Mouse (Mus musculus) gastrocnemius, adult 2 months (tissue): Measurements from ENCODE around the gene Rexo5. TPM values are rescaled to one million over a fixed set of nuclear protein-coding genes. Genes with fewer than 3 reads are reported as not detected.

Source experiments
- DNase-seq: peaks from one replicate; pipeline ENCODE4 v3.0.0; 2022
- H3K27ac ChIP-seq: fragments of 200-600 bp; 2 replicates; pipeline ENCODE4 v1.8.1; 2022; ENCODE audit warnings: mild to moderate bottlenecking
- H3K4me3 ChIP-seq: fragments of 200-600 bp; 2 replicates; pipeline ENCODE4 v1.8.1; 2022; ENCODE audit warnings: mild to moderate bottlenecking, moderate library complexity
- CTCF ChIP-seq: fragments of 200-600 bp; IDR thresholded peaks from 2 replicates; pipeline ENCODE4 v1.8.1; 2022; ENCODE audit warnings: antibody characterized with exemption, mild to moderate bottlenecking, moderate library complexity
- intact Hi-C: fragments of 180-260 bp; cut with DNase I; formaldehyde crosslinking; loops from one replicate; pipeline ENCODE4 v1.15.1; 2025
- total RNA-seq, 2 experiments: library from RNA; stranded (reverse); gene quantifications; 2 replicates each; pipeline ENCODE4 v1.2.3; 2021

Rexo5 gene
- total RNA-seq, 2 experiments from 2014 or later: 0.64 to 0.71 TPM

DNA sequence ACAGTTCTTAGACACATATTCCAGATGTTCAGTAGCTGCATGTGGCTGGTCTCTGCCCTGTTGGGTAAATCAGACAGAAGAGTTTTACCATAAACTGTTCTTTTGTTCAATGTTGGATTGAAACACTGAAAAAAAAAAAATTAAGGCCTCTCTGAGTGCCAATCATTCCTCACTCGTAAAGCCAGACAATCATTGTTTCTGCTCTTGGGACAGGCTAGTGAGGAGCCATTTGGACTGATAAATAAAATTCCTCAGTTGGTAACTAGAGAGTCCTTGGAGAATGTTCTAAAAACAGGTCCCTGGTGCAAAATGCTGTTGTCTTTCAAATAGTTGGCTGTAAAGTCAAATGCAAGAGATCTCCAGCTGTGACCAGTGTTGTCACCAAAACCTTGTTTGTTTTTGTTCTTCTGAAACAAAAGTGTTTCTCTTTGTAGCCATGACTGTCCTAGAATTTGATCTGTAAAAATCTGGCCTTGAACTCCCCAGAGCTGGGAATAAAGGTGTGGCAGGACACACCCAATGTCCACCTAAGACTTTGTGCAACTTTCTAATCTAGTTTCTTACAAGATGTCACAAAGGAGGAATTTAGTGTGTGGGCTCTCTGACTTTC lies 104.5 kb downstream of the Rexo5 start:
- no peak for TF ChIP-seq CTCF
- H3K4me3 ChIP-seq: no peak overlapping the region
- DNase-seq: no peak
- peak overlapping the region; percentile 100 for H3K27ac ChIP-seq
- intact Hi-C loops: loop anchor here (5.0 kb wide), 1 partner anchor 36 kb away; no protein-coding TSS in a partner anchor

Other genes with a start within 250 kb of the Rexo5 start
- not detected for gene Acsm2, start 239.7 kb upstream of the Rexo5 start, total RNA-seq
- gene Acsm1, start 187.0 kb upstream of the Rexo5 start, total RNA-seq: under 1 TPM in 1 of 2 experiments, not detected in 1; 0.13 TPM
- gene Acsm4, start 104.0 kb upstream of the Rexo5 start, total RNA-seq: not detected
- gene Thumpd1, start 73.2 kb upstream of the Rexo5 start, total RNA-seq: 10 to 100 TPM; 18.3 to 18.4 TPM
- under 1 TPM; 0.31 to 0.66 TPM for gene Acsm3, start 33.1 kb upstream of the Rexo5 start, total RNA-seq
- gene Eri2, start 52 bp downstream of the Rexo5 start, total RNA-seq: 1 to 10 TPM; 1.0 to 1.2 TPM
- 10 to 100 TPM; 11.8 to 12.8 TPM for gene Lyrm1, start 101.9 kb downstream of the Rexo5 start, total RNA-seq
- 10 to 100 TPM; 16.8 to 25.3 TPM for gene Dcun1d3, start 102.3 kb downstream of the Rexo5 start, total RNA-seq